Mouse (Mus musculus) brain, embryonic 14.5 days (tissue): ENCODE results near the gene Wdr19.

Experiments
- CTCF ChIP-seq: fragments of 200-500 bp; IDR thresholded peaks from 2 replicates; pipeline ENCODE4 v1.5.1; 2012; ENCODE audit warnings: inconsistent platforms, mild to moderate bottlenecking, moderate library complexity, borderline replicate concordance; ENCODE audit not compliant: insufficient read depth, insufficient read length; ENCODE audit errors: extremely low read depth
- POLR2A ChIP-seq: fragments of 200-500 bp; IDR thresholded peaks from 2 replicates; pipeline ENCODE4 v1.6.1; 2012; ENCODE audit warnings: mild to moderate bottlenecking, inconsistent platforms, borderline replicate concordance; ENCODE audit not compliant: poor library complexity, insufficient read depth, insufficient read length, severe bottlenecking; ENCODE audit errors: extremely low read depth

DNA sequence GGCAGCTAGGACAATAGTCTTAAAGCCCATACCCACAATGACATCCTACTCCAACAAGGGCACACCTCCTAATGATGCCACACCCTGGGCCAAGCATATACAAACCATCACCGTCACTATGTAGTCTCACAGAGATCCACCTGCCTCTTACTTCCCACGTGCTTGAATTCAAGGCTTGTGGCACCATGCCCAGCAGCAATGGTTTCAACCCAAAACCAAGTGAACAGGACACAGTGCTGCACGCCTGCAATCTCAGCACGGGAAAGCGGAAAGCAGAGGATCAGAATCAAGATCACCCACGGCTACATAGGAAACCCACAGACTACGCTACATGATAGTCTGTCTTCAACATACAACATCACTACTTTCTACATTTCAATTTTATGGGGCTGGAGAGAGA, 108.7 kb downstream of the Wdr19 start:
- TF ChIP-seq CTCF: no peak
- no peak for TF ChIP-seq POLR2A
